Mouse (Mus musculus): ENCODE measurements around the gene 2310057M21Rik. TPM values are rescaled to one million over a fixed set of nuclear protein-coding genes. Genes with fewer than 3 reads are reported as not detected.
"Not testable (repeated sequence)": the region's sequence is repeated elsewhere in the genome, so short reads cannot be mapped to it uniquely, and the experiment has no call there.

The 2310057M21Rik gene
- 10 to 100 TPM in 1 of 2 experiments, 1 to 10 TPM in 1; 9.2 to 12.8 TPM for total RNA-seq (2021)
- long read RNA-seq, experiment 1, full-length matches to known transcripts: 9 of 13 reads
- long read RNA-seq, experiment 1, partial matches to known transcripts: 1 of 13 reads
- long read RNA-seq, experiment 1, other reads (novel, unspliced or antisense): 3 of 13 reads
- long read RNA-seq, experiment 2, full-length matches to known transcripts: 8 of 14 reads
- long read RNA-seq, experiment 2, partial matches to known transcripts: 4 of 14 reads
- long read RNA-seq, experiment 2, other reads (novel, unspliced or antisense): 2 of 14 reads

DNA sequence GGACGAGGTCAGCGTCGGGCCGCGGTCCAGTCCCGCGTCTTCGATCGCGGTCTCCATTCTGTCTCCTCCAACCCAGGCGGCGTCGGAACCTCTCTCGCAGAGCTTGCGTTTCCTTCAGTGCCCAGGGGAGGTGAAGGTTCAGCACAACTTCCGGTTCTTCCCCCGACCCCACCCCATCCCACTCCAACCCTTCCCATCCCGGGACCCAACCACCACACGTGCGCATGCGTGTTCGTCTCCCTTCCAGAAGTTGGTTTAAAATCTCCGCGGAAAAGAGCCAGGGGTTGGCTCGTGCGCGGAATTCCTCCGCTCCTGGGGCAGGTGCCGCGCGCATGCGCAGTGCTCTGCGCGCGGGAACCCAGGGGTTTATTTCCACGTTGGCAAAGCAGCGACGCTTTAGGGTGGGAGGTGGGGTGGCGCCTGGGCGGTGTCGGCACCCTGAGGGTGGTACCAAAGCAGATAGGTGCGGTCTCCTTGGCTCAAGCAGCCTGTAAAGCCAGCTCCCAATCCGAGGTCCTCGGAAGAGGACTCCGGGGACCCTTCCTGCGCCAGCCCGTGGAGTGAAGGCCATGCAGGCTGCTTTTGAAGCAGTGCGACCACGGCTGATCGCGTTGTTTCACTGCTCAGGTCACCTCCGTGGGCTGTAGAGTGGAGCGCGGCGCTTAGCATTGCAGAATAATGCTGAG, at the start of gene 2310057M21Rik:
TSS of gene 2310057M21Rik (minus strand) at position 145 of the 686 bp plus-strand sequence.
- DNase-seq: peak; percentile 93
- intact Hi-C loops (cut with DNase I): no loop called here

GRCm38 (mm10) chr7:131411941-131412270, 49.3 kb upstream of the 2310057M21Rik start:
- intact Hi-C loops (cut with DNase I): loop anchor here (5.0 kb wide), 1 partner anchor 130 kb away; the partner anchor contains the start of gene Hmx3
- DNase-seq: no peak

DNA sequence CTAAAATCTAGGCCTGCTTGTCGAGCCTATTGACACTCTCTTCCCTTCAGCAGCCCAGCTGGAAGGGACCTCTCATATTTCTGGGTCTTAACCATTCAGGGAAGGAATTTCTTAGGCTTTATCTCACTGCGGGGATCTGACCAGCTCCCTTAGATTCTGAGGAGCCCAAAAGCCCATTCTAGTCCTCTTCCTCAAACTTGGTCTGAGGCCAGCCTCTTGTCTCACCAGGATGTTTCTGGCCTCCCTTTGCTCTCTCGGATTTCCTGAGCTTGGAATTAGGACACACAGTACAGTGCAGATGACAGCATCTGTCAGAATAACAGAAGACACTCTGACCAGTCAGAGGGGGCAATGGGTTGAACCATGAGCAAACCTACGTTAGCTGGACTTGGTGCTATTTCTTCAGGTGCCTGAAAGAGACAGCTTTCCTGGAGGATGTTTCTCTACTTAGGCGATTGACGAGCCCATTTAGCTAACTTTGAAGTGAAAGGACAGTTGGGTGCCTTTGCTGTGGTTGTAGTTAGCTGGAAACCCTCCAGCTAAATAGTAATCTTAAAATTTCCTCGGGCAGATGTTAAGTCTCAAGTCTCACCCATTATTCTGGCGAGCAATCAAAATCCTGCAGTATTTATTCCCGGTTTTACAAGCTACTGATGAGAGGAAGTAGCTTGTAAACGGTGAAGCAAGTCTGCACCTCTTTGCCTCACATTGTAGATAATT, 48.8 kb upstream of the 2310057M21Rik start:
- intact Hi-C loops (cut with DNase I): loop anchor here (5.0 kb wide), 1 partner anchor 131 kb away; the partner anchor contains the start of gene Hmx3
- peak; percentile 22 to 38 for DNase-seq

DNA sequence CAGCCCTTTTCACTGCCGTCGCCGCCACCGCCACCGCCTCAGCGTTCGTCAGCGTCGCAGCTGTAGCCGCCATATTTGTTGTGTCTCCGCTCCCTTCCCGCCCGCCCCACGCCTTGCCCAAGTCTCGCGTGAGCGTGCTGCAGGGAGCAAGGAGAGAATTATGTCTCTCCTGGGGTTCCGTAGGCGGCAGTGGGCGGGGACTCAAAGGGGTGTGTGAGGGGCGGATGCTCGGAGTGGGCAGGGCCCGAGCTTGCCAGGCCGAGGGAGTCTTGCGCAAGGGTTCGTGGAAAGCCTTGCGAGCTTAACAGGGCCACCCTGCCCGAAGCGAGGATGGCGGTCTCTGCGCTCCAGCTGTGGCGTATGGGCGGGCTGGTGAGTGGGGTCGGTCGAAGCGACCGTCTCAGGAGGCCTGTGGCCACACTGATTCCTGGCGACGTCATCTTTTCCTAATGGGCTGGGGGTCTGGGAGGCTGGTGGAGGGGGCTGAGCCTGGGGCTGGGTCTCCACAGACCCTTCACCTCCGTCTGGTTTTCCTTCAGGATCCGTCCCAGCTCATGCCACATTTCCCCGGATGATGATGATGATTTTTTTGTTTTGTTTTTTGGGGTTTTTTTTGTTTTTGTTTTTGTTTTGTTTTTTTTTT, 48.0 kb upstream of the 2310057M21Rik start, which contains the start of the genes Ikzf5 and Acadsb:
TSS of gene Ikzf5 (minus strand) at position 106 of the 643 bp plus-strand sequence.
TSS of gene Acadsb (plus strand) at position 186 of the 643 bp plus-strand sequence.
- intact Hi-C loops (cut with DNase I): loop anchor here (5.0 kb wide), 1 partner anchor 132 kb away; the partner anchor contains the start of gene Hmx3
- DNase-seq: peak; percentile 98 to 99

DNA sequence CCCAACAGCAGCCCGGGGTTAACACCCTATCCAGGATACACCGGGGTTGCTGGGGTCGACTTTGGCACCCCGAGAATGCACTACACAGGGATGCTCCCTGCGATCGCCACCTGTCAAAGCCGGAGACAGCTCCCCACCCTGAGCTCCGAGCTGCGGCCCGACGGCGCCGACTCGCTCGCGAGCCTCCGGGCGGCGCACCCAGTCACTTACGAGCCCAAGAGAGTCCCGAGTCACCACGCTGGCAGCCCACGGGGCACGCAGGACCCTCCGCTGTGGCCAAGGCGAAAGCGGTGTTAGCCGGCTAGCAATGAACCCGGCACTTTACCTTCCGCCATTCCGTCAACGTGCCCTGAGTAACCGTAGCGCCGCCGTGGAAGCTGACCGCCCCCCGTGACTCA, 47.4 kb upstream of the 2310057M21Rik start:
- peak in 1 of 2 experiments; percentile 42 for DNase-seq
- intact Hi-C loops (cut with DNase I): loop anchor here (5.0 kb wide), 2 partner anchors 38 to 132 kb away; partner anchors contain the start of genes Hmx3 and Pstk

- DNase-seq: no peak
- intact Hi-C loops (cut with DNase I): loop anchor here (5.0 kb wide), 1 partner anchor 37 kb away; the partner anchor contains the start of gene Pstk
These were observed 46.9 kb upstream of the 2310057M21Rik start for GRCm38 (mm10) chr7:131409321-131409987.

DNA sequence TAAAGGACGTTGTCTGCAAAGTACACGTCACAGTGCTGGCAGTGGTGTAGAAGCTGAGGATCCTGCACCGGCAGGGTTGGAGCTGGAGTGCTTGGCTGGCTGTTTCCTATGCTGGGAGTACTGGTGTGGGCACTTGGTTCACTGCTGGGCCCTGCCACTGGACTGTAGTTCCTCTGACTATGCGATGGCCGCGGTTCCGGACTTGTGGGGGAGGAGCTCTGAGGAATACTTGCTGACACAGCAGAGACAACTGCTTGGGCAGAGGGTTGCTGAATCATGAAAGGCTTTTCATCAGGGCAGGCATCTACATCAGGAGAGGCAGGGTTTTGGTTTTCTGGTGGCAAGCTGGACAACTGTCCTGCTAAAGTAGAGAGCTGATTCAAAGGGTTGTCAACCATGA, 29.2 kb upstream of the 2310057M21Rik start:
- DNase-seq; intact Hi-C loops (cut with DNase I): not testable (repeated sequence)

DNA sequence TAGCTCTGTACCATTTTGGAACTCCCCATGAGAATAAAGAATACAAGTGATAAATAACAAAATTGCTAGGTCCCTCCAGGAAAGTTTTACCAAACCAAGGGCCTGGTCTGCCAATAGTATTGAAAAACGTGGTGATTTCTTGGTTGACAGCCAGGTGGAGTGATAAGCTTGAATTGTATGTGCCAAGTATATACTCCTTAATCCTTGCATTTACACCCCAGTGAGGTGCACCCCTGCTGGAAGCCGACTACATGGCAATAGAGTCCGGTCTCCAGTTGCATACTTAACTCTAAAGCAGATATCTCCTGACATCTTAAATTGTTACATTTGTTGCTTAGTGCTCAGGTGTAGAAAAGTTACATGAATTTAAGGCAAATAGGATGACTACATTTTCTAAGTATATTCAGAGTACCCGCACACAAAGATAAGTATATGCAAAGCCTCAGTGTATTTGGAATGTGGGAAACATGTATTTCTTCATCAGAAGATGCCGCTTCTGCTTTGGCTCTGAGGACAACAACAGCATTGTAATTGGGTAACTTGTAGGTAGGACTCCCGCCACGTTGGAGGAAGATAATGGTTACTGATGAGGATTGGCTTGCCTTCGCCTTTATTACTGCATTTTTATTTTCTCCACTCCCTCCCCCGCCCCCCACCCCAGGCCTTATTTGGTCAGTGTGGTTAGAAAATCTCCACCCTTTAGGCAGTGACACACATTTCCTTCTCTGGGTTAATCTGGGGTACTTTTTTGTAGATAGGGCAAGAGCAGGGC, 9.5 kb upstream of the 2310057M21Rik start:
- intact Hi-C loops (cut with DNase I): loop anchor here (5.0 kb wide), 2 partner anchors 35 to 510 kb away; no protein-coding TSS in a partner anchor
- DNase-seq: no peak

GRCm38 (mm10) chr7:131371470-131371860, 8.9 kb upstream of the 2310057M21Rik start:
- intact Hi-C loops (cut with DNase I): loop anchor here (5.0 kb wide), 2 partner anchors 36 to 511 kb away; no protein-coding TSS in a partner anchor
- no peak for DNase-seq

DNA sequence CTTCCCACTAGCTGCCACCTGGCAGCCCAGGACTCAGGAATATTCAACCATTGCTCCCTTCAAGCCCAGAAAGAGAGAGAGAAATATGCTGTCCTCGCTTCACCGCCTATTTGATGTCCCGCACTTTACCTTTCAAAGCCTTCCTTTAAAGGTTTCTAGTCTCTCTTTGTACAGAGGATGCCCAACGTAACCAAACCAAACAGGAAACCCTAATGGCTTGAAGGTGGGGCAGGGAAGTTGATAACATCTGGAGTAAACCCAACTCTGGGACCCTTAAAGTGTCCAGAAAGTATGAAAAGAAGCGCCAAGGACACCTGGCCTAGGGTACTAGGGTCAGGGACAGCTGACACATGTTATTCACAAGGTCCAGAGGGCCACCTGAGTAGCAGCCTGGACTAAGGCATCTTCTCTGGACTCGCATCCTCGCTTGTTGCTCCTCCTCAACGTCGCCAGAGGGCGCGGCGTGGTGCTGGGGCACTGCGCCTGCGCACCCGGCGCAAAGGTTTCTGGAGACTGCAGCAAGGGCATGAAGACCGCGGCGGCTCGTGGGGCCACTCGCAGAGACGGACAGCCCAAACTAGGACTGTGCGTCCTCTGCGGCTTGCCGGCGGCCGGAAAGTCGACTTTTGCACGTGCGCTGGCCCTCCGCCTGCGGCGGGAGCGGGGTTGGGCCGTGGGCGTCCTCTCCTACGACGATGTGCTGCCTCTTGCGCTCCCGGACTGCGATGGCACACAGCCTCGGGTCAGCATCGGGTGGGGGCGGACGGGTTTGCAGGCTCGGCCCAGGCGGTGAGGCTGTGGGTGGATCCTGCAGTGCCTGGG, 8.3 kb upstream of the 2310057M21Rik start, which contains the start of gene Pstk:
TSS of gene Pstk (plus strand) at position 494 of the 822 bp plus-strand sequence.
- peak; percentile 93 to 94 for DNase-seq
- intact Hi-C loops (cut with DNase I): loop anchor here (5.0 kb wide), 2 partner anchors 36 to 511 kb away; no protein-coding TSS in a partner anchor

DNA sequence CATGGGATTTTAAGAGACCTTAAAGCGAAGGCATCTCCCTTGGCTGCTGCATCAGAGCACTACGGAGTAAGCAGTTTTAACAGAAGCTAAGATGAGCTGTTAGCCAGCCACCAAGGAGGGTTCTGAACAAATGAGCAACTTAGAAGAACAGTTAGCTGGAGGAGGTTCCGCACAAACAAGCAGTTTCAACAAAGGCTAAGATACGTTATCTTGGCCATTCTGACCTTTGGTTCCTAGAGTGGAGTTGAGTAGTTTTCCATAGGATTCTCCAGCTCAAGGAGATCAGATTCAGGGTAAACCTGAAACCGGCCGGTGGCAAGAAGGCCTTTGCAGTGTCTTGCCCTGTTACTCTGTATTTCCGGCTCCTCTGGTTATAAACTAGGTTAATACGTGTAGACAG, 1.6 kb upstream of the 2310057M21Rik start:
- DNase-seq: no peak
- intact Hi-C loops (cut with DNase I): no loop called here

GRCm38 (mm10) chr7:131362269-131362614, 317 bp downstream of the 2310057M21Rik start:
- intact Hi-C loops (cut with DNase I): no loop called here
- DNase-seq: no peak

GRCm38 (mm10) chr7:131356105-131356504, 6.5 kb downstream of the 2310057M21Rik start:
- DNase-seq: no peak
- intact Hi-C loops (cut with DNase I): no loop called here

- intact Hi-C loops (cut with DNase I): no loop called here
- DNase-seq: no peak
These were observed 16.6 kb downstream of the 2310057M21Rik start for GRCm38 (mm10) chr7:131345856-131346541.

DNA sequence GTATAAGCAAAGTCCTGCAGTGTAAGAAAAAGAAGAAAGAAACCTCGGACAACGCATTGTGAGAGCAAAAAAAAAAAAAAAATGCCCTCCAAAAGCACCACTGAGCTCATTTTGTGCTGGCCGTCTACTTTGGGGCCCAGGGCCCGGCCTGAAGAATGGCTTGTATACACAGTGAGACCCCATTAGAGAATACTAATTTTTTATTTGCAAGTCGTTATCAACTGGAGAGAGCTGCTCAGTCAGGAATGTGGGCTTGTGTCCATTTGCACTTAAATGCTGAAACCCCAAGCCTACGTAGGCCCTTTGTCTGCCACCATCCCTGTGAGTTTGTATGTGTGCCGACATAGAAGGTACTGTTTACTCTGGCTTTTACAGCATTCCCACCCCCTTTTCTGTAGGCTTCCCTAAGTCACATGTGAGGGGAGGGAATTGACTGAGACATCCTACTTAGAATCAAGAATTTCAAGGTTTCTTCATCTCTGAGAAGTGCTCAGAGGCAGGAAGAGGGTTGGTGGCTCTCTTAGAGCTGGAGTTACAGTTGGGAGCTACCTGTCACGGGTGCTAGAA, 25.0 kb downstream of the 2310057M21Rik start:
- no peak for DNase-seq
- intact Hi-C loops (cut with DNase I): no loop called here

DNA sequence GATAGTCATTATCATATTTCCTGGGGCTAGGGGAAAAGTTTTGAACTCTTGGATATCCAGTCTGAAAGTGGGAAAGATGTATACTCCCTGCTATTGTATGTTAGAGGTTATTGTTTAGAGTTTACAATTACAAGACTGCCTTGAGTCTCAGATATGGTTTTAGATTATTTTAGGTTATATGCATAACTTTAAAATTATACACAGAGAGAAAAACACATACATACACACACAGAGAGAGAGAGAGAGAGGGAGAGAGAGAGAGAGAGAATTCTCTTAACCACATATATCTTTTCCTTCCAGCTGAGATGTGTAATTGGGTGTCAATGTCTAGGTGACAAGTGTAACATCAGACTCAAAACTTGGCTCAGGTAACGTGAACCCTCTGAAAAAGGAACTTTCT, 29.0 kb downstream of the 2310057M21Rik start, which contains the start of gene Fam24a:
TSS of gene Fam24a (plus strand) at position 301 of the 400 bp plus-strand sequence.
- intact Hi-C loops (cut with DNase I): no loop called here
- DNase-seq: no peak

DNA sequence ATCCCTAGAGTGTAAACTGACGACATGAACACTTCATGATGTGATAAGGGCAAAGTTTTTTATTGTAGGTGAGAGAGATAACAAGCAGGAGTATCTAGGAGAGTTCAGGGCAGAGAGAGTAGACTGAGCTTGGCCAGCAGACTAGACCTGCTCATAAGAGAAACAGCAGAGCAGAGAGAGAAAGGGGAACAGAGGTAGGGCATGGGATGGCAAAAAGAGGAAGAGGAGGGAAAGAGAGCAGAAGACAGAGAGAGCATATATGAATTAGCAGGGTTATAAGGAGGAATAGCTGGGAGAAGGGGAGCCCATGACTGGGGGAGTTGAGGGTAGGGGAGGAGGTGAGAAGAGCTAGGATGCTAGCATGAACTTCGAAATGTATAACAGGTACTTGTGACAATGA, 30.9 kb downstream of the 2310057M21Rik start:
- intact Hi-C loops (cut with DNase I): no loop called here
- DNase-seq: no peak
